Mouse (Mus musculus) gastrocnemius, adult 2 months (tissue): ENCODE data around the gene Nlrp9b. TPM values are rescaled to one million over a fixed set of nuclear protein-coding genes. Genes with fewer than 3 reads are reported as not detected.
"Not testable (repeated sequence)": the region's sequence is repeated elsewhere in the genome, so short reads cannot be mapped to it uniquely, and the experiment has no call there.

ENCODE experiments used
- DNase-seq: peaks from one replicate; pipeline ENCODE4 v3.0.0; 2022
- H3K27ac ChIP-seq: fragments of 200-600 bp; 2 replicates; pipeline ENCODE4 v1.8.1; 2022; ENCODE audit warnings: mild to moderate bottlenecking
- H3K4me3 ChIP-seq: fragments of 200-600 bp; 2 replicates; pipeline ENCODE4 v1.8.1; 2022; ENCODE audit warnings: mild to moderate bottlenecking, moderate library complexity
- CTCF ChIP-seq: fragments of 200-600 bp; IDR thresholded peaks from 2 replicates; pipeline ENCODE4 v1.8.1; 2022; ENCODE audit warnings: antibody characterized with exemption, mild to moderate bottlenecking, moderate library complexity
- intact Hi-C: fragments of 180-260 bp; cut with DNase I; formaldehyde crosslinking; loops from one replicate; pipeline ENCODE4 v1.15.1; 2025
- total RNA-seq, 2 experiments: library from RNA; stranded (reverse); gene quantifications; 2 replicates each; pipeline ENCODE4 v1.2.3; 2021

Gene Nlrp9b
- total RNA-seq, 2 experiments from 2014 or later = not detected

DNA sequence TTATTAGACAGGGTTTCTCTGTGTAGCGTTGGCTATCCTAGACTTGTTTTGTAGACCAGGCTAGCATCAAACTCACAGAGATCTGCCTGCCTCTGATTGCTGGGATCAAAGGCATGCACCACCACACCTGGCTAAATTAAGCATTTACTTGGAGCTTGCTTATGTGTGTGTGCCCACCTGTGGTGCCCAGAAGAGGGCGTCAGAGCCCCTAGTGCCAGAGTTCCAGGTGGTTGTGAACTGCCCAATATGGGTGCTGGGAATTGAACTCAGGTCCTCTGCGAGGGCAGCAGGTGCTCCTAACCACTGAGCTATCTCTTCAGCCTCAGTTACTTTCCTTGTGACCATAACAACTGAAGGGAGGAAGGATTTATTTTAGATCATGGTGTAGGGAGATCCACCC lies 22.2 kb upstream of the Nlrp9b start:
- intact Hi-C loops = no loop called here
- no peak for DNase-seq
- no peak for TF ChIP-seq CTCF
- H3K4me3 ChIP-seq = no peak overlapping the region
- no peak overlapping the region for H3K27ac ChIP-seq

DNA sequence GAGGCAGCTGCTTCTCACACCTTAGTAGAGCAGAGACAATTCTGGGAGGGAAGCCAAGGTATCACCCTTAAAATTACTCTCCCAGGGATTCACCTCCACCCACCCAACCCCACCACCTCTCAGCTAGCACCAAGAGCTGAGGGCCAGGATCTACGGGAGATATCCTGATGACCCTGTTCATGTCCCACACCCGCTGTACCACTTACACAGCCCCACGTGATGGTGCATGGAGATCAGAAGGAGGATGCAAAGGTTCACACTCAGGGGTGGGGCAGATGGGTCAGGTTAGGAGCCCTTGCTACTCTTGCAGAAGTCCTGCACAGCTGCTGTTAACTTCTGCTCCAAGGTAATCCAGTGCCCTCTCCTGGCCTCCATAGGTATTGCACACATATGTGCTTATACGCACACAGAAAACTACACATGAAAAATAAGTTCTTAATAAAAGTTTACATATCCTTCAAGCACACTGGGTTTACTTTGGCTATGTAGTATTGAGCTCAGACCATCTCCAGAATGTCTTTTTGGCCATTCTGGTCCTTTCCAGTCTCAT lies 21.6 kb upstream of the Nlrp9b start:
- H3K4me3 ChIP-seq = no peak overlapping the region
- no peak for DNase-seq
- no peak for TF ChIP-seq CTCF
- H3K27ac ChIP-seq = no peak overlapping the region
- intact Hi-C loops = no loop called here

DNA sequence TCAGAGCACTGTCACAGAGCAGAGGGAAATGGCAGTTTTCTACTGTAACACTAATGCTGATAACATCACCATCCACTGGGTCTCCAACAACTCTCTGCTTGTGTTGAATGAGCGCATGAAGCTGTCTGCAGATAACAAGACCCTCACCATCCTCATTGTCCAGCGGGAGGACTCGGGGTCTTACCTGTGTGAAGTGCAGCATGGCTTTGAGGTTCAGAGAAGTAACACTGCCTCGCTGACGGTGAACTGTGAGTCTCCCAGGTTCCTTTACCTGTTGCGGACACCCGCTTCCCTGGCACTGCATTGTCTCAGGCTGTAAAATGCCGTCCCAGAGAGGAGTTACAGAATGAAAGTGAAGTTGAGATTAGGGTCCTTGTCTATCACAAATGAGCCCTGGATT lies 21.1 kb upstream of the Nlrp9b start:
- TF ChIP-seq CTCF = no peak
- DNase-seq = no peak
- H3K27ac ChIP-seq = no peak overlapping the region
- intact Hi-C loops = no loop called here
- no peak overlapping the region for H3K4me3 ChIP-seq

DNA sequence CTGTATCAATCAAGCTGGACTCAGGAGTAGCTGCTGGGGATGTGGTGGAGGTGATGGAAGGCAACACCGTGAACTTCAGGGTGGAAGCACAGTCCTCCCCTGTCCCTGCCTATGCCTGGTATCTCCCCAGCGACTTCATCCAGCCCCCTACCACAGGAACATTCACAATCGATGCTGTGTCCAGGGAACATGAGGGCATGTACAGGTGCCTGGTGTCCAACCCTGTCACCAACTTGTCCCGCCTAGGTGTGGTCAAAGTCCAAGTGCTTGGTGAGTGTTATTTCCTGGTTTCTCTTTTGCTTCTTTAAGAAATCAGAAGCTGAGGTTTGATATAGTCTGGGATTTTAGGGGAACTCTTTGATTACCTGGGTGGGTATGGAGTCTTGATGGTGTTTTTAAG lies 19.7 kb upstream of the Nlrp9b start:
- TF ChIP-seq CTCF = no peak
- DNase-seq = no peak
- Histone ChIP-seq H3K4me3 (no peak overlapping the region), H3K27ac (no peak overlapping the region)
- intact Hi-C loops = no loop called here

DNA sequence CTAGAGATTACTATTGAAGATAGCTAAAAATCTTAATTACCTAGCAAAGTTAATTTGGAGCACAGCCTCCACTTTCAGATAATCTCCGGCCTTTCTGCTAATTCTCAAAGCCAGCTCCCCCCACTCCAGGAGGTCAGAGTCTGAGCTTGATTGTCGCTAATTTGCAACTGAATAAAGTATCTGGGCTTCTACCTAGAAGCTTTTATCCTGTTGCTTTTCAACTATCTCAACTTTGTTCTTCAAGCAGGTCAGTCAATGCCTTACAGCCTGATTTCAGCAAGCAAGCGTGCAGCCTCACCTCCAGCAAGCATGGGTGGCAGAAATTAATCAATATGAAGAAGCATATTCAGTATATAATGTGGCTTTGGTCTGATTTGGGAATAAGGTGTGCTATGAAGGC lies 5.5 kb downstream of the Nlrp9b start:
- DNase-seq, H3K4me3 ChIP-seq, intact Hi-C loops, H3K27ac ChIP-seq: not testable (repeated sequence)

DNA sequence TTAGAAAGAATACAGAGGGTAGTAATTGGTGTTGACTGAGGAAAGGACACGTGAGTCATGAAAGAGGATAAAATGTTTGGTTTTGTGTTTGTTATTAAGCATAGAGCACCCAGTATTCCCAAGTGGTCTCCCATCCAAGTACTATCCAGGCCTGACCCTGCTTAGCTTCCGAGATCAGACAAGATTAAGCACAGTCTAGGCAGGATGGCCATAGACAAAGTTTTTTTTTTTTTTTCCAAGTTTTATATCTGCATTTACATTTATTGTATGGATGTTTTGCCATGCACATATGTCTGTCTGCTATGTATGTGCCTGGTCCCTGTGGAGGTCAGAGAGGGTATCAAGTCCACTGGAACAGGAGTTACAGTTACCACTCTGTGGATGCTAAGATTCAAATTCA lies 18.7 kb downstream of the Nlrp9b start:
- no peak for TF ChIP-seq CTCF
- no peak for DNase-seq
- H3K4me3 ChIP-seq = no peak overlapping the region
- H3K27ac ChIP-seq = no peak overlapping the region
- intact Hi-C loops = no loop called here

DNA sequence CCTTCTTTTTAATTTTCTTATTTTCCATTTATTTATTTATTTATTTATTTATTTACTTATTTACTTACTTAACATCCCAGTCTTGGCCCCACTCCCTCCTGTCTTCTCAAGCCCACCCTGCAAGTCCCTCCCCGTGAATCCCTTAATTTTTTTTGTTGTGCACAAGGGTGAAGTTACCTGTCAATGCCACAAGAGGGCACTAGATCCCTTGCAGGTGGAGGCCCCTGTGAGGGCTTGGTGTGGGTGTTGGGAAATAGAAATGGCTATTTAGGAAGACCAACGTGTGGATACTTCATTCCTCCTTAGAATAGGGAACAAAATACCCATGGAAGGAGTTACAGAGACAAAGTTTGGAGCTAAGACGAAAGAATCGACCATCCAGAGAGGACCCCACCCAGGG lies 72.8 kb downstream of the Nlrp9b start:
- intact Hi-C loops, H3K4me3 ChIP-seq, H3K27ac ChIP-seq, DNase-seq: not testable (repeated sequence)

DNA sequence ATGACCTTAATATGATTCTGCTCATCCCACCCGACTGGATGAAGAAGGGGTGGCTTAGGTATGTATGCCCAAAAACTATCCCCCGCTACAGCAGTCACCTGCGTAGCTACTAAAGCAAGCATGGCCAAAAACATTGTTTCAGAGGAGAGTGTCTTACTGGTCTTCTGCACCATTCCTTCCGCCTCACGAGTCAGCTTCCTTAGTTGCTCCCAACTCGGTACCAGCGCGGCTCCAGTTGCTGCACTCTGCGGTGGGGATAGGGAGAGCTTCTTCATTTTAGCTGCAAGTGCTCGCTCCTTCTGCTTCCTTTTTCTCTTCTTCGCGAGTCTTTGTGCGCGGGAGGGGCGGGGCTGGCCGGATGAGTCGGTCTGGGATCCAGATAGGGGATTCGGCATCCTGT lies 86.9 kb downstream of the Nlrp9b start:
- intact Hi-C loops = not testable (repeated sequence)

DNA sequence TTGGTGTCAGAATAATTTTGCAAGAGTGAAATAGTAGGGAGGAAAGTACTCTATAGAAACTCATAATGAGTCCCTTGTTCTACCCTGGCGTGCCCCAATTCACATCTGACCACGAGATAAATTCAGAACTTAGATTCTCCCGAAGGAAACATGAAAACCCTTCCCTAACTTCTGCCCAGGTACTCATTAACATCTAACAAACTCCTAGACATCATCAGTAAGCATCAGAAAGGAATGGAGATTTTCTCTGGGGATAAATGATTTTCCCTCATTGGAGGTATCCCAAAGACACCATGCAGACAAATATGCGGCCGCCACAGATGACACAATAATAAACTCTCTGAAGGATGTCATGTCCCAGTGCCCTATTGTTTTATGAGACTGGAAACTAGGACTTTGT lies 108.1 kb downstream of the Nlrp9b start, which contains the start of gene Vmn1r91:
Vmn1r91 (plus strand) TSS at position 301 of the 400 bp plus-strand sequence.
- H3K4me3 ChIP-seq, DNase-seq, intact Hi-C loops, H3K27ac ChIP-seq: not testable (repeated sequence)

More for the DNA sequence above, 86.9 kb downstream of the Nlrp9b start:
- not testable (repeated sequence) for DNase-seq, H3K27ac ChIP-seq, H3K4me3 ChIP-seq

DNA sequence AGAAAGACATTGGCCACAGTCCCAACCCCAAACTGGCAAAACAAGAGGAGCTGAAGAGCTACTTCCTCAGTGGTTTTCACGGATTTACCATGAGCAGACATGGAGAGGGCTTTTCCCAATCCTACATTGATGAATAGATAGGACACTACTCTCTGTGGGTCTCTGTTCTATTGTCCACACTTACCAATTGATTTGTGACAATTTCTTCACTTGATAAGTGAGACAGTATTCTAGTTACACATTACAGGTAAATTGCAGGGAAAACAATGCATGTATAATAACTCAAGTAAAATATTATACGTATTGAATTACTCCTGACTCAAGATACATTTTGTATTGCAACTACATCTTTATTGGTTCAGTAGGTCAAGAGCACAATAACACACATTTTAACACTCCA lies 131.2 kb downstream of the Nlrp9b start, which contains the start of gene Gm16442:
Gm16442 (minus strand) TSS at position 101 of the 400 bp plus-strand sequence.
- DNase-seq, H3K27ac ChIP-seq, intact Hi-C loops, H3K4me3 ChIP-seq: not testable (repeated sequence)

Other genes starting within 250 kb of the Nlrp9b start
- gene Nectin2, start 241.0 kb upstream of the Nlrp9b start, total RNA-seq = 1 to 10 TPM; 1.4 to 1.5 TPM
- gene Bcam, start 220.4 kb upstream of the Nlrp9b start, total RNA-seq = 10 to 100 TPM; 21.9 to 26.7 TPM
- gene Cblc, start 194.7 kb upstream of the Nlrp9b start, total RNA-seq = not detected
- 1 to 10 TPM; 1.3 to 1.5 TPM for gene Bcl3, start 168.7 kb upstream of the Nlrp9b start, total RNA-seq
- not detected for gene Gm19345, start 139.5 kb upstream of the Nlrp9b start, total RNA-seq
- not detected for gene Ceacam16, start 130.2 kb upstream of the Nlrp9b start, total RNA-seq
- not detected for gene Ceacam19, start 103.5 kb upstream of the Nlrp9b start, total RNA-seq
- gene Pvr, start 70.3 kb upstream of the Nlrp9b start, total RNA-seq = 1 to 10 TPM; 5.9 to 6.3 TPM
- not detected for gene Igsf23, start 40.7 kb upstream of the Nlrp9b start, total RNA-seq
- not detected for gene Ceacam20, start 26.1 kb upstream of the Nlrp9b start, total RNA-seq
- not detected for gene Vmn1r91, start 108.2 kb downstream of the Nlrp9b start, total RNA-seq
- gene Gm16442, start 131.1 kb downstream of the Nlrp9b start, total RNA-seq = not detected
- not detected for gene Vmn1r93, start 147.6 kb downstream of the Nlrp9b start, total RNA-seq
- gene Vmn1r94, start 176.9 kb downstream of the Nlrp9b start, total RNA-seq = not detected
- not detected for gene Vmn1r95, start 202.2 kb downstream of the Nlrp9b start, total RNA-seq
- gene Gm6164, start 214.1 kb downstream of the Nlrp9b start, total RNA-seq = not detected
- not detected for gene Gm4498, start 242.4 kb downstream of the Nlrp9b start, total RNA-seq